Mouse (Mus musculus) heart, embryonic 15.5 days (tissue): ENCODE measurements around the gene Ldlrap1. TPM values are rescaled to one million over a fixed set of nuclear protein-coding genes. Genes with fewer than 3 reads are reported as not detected.

Source experiments
- ATAC-seq: fragments of 200-750 bp; cut with Nextera tagmentation; replicated peaks from 2 replicates; pipeline ENCODE4 v1.8.0; 2017; ENCODE audit warnings: low read depth, moderate TSS enrichment; ENCODE audit not compliant: insufficient number of reproducible peaks, insufficient read depth, low FRiP score
- H3K27ac ChIP-seq: fragments of 300-500 bp; sonication (generic); 2 replicates; pipeline ENCODE4 v1.5.1; 2015; ENCODE audit warnings: mild to moderate bottlenecking, inconsistent platforms
- H3K27me3 ChIP-seq: fragments of 300-500 bp; sonication (generic); 2 replicates; pipeline ENCODE4 v1.6.1; 2015; ENCODE audit warnings: inconsistent platforms
- H3K36me3 ChIP-seq: fragments of 300-500 bp; sonication (generic); 2 replicates; pipeline ENCODE4 v1.6.1; 2015; ENCODE audit warnings: mild to moderate bottlenecking, inconsistent platforms
- H3K4me1 ChIP-seq: fragments of 300-500 bp; sonication (generic); replicated peaks from 2 replicates; pipeline ENCODE4 v1.6.1; 2015; ENCODE audit warnings: inconsistent platforms
- H3K4me2 ChIP-seq: fragments of 300-500 bp; sonication (generic); 2 replicates; pipeline ENCODE4 v1.6.1; 2015; ENCODE audit warnings: inconsistent platforms, mild to moderate bottlenecking, moderate library complexity
- H3K4me3 ChIP-seq: fragments of 300-500 bp; sonication (generic); 2 replicates; pipeline ENCODE4 v1.5.1; 2015; ENCODE audit warnings: mild to moderate bottlenecking, inconsistent platforms
- H3K9ac ChIP-seq: fragments of 300-500 bp; sonication (generic); 2 replicates; pipeline ENCODE4 v1.6.1; 2015; ENCODE audit warnings: mild to moderate bottlenecking, inconsistent platforms
- H3K9me3 ChIP-seq: fragments of 300-500 bp; sonication (generic); replicated peaks from 2 replicates; pipeline ENCODE4 v1.6.1; 2016; ENCODE audit warnings: inconsistent platforms
- WGBS: fragments of 180-500 bp; shearing (Covaris S2); methylation state at CpG from one replicate; pipeline ENCODE4 v1.1.7; 2015; ENCODE audit warnings: mixed read lengths; 5-methylcytosine and 5-hydroxymethylcytosine counted together
- polyA plus RNA-seq: library from polyadenylated mRNA; unstranded; fragments of >200 nt; fragmentation: Nextera tagmentation; extraction: Ambion mirVana; gene quantifications from 2 replicates; pipeline ENCODE4 v1.2.1, GENCODE M21; 2015

Ldlrap1 gene
- polyA plus RNA-seq, 1 experiment from 2014 or later: 11.6 TPM

- WGBS: 10% methylated on average over 12 of the region's 13 CpGs
- Histone ChIP-seq H3K9me3 (no peaks in the 10 kb centered on the region), H3K36me3 (no peaks in the 10 kb centered on the region), H3K9ac (no peak overlapping the region), H3K4me2 (peak overlapping the region; percentile 19; the same call in 1 of the 2 replicates), H3K27ac (peak overlapping the region; percentile 39; the same call in 1 of the 2 replicates), H3K4me1 (peaks cover 31% of the 10 kb centered on the region), H3K4me3 (no peak overlapping the region), H3K27me3 (no peaks in the 10 kb centered on the region)
- ATAC-seq: peak; percentile 77
These were observed 33.7 kb downstream of the Ldlrap1 start for GRCm38 (mm10) chr4:134734038-134734628.

GRCm38 (mm10) chr4:134733371-134733770 is 34.5 kb downstream of the Ldlrap1 start:
- H3K4me2 ChIP-seq: no peak overlapping the region
- ATAC-seq: no peak
- no peaks in the 10 kb centered on the region for H3K9me3 ChIP-seq
- peaks cover 31% of the 10 kb centered on the region for H3K4me1 ChIP-seq
- no peak overlapping the region for H3K27ac ChIP-seq
- H3K9ac ChIP-seq: no peak overlapping the region
- no peaks in the 10 kb centered on the region; the same call in 1 of the 2 replicates for H3K27me3 ChIP-seq
- H3K36me3 ChIP-seq: no peaks in the 10 kb centered on the region
- 68% methylated on average over 9 of the region's 9 CpGs for WGBS
- no peak overlapping the region for H3K4me3 ChIP-seq

GRCm38 (mm10) chr4:134730106-134730505 is 37.7 kb downstream of the Ldlrap1 start:
- no peaks in the 10 kb centered on the region for H3K36me3 ChIP-seq
- H3K27me3 ChIP-seq: no peaks in the 10 kb centered on the region; the same call in 1 of the 2 replicates
- ATAC-seq: 0 out of 2 replicates have a peak, but pooled peaks have one; percentile 37
- H3K9me3 ChIP-seq: no peaks in the 10 kb centered on the region
- no peak overlapping the region for H3K27ac ChIP-seq
- peaks cover 34% of the 10 kb centered on the region for H3K4me1 ChIP-seq
- 1% methylated on average over 8 of the region's 8 CpGs for WGBS
- no peak overlapping the region for H3K9ac ChIP-seq
- no peak overlapping the region for H3K4me3 ChIP-seq
- no peak overlapping the region; the same call in 1 of the 2 replicates for H3K4me2 ChIP-seq

GRCm38 (mm10) chr4:134725735-134726345 is 42.0 kb downstream of the Ldlrap1 start:
- Histone ChIP-seq H3K27ac (no peak overlapping the region), H3K9ac (no peak overlapping the region), H3K27me3 (no peaks in the 10 kb centered on the region; the same call in 1 of the 2 replicates), H3K4me3 (no peak overlapping the region), H3K4me2 (no peak overlapping the region), H3K36me3 (no peaks in the 10 kb centered on the region), H3K9me3 (no peaks in the 10 kb centered on the region), H3K4me1 (peaks cover 19% of the 10 kb centered on the region)
- WGBS: 64% methylated on average over 13 of the region's 13 CpGs
- ATAC-seq: no peak

- 45% methylated on average over 4 of the region's 4 CpGs for WGBS
- H3K27me3 ChIP-seq: no peaks in the 10 kb centered on the region; the same call in 1 of the 2 replicates
- H3K4me3 ChIP-seq: no peak overlapping the region
- peaks cover 11% of the 10 kb centered on the region for H3K4me1 ChIP-seq
- H3K4me2 ChIP-seq: no peak overlapping the region
- H3K9me3 ChIP-seq: no peaks in the 10 kb centered on the region
- H3K9ac ChIP-seq: no peak overlapping the region
- no peak for ATAC-seq
- H3K27ac ChIP-seq: no peak overlapping the region
- no peaks in the 10 kb centered on the region for H3K36me3 ChIP-seq
These were observed 42.9 kb downstream of the Ldlrap1 start for GRCm38 (mm10) chr4:134724974-134725373.

GRCm38 (mm10) chr4:134723251-134723650 is 44.6 kb downstream of the Ldlrap1 start:
- no peak overlapping the region for H3K9ac ChIP-seq
- no peaks in the 10 kb centered on the region for H3K9me3 ChIP-seq
- H3K4me1 ChIP-seq: peaks cover 7% of the 10 kb centered on the region
- no peak overlapping the region for H3K4me2 ChIP-seq
- 65% methylated on average over 3 of the region's 3 CpGs for WGBS
- no peak overlapping the region for H3K27ac ChIP-seq
- ATAC-seq: no peak
- H3K36me3 ChIP-seq: no peaks in the 10 kb centered on the region
- no peak overlapping the region for H3K4me3 ChIP-seq
- no peaks in the 10 kb centered on the region for H3K27me3 ChIP-seq

- H3K4me1 ChIP-seq: peaks cover 7% of the 10 kb centered on the region
- no peak overlapping the region for H3K4me3 ChIP-seq
- no peaks in the 10 kb centered on the region for H3K27me3 ChIP-seq
- 78% methylated on average over 6 of the region's 6 CpGs for WGBS
- H3K27ac ChIP-seq: no peak overlapping the region
- H3K4me2 ChIP-seq: no peak overlapping the region
- ATAC-seq: no peak
- H3K36me3 ChIP-seq: no peaks in the 10 kb centered on the region
- no peak overlapping the region for H3K9ac ChIP-seq
- H3K9me3 ChIP-seq: no peaks in the 10 kb centered on the region
These were observed 46.7 kb downstream of the Ldlrap1 start for GRCm38 (mm10) chr4:134721076-134721475.

- Histone ChIP-seq H3K36me3 (no peaks in the 10 kb centered on the region), H3K4me3 (no peak overlapping the region), H3K4me2 (no peak overlapping the region), H3K9me3 (no peaks in the 10 kb centered on the region), H3K27me3 (no peaks in the 10 kb centered on the region), H3K27ac (no peak overlapping the region), H3K4me1 (peaks cover 7% of the 10 kb centered on the region), H3K9ac (no peak overlapping the region)
- no peak for ATAC-seq
- 57% methylated on average over 3 of the region's 3 CpGs for WGBS
These were observed 47.5 kb downstream of the Ldlrap1 start for GRCm38 (mm10) chr4:134720371-134720770.

- Histone ChIP-seq H3K27ac (no peak overlapping the region), H3K9me3 (no peaks in the 10 kb centered on the region), H3K36me3 (no peaks in the 10 kb centered on the region), H3K4me2 (no peak overlapping the region), H3K9ac (no peak overlapping the region), H3K27me3 (no peaks in the 10 kb centered on the region), H3K4me1 (no peaks in the 10 kb centered on the region), H3K4me3 (no peak overlapping the region)
- WGBS: 41% methylated on average over 8 of the region's 8 CpGs
- ATAC-seq: no peak
These were observed 48.3 kb downstream of the Ldlrap1 start for GRCm38 (mm10) chr4:134719489-134719888.

GRCm38 (mm10) chr4:134713937-134714336 is 53.9 kb downstream of the Ldlrap1 start:
- peak overlapping the region; percentile 16; the same call in 1 of the 2 replicates for H3K9ac ChIP-seq
- peak; percentile 81 for ATAC-seq
- H3K4me2 ChIP-seq: peak overlapping the region; percentile 25; the same call in 1 of the 2 replicates
- H3K27ac ChIP-seq: no peak overlapping the region
- WGBS: 3% methylated on average over 8 of the region's 8 CpGs
- no peaks in the 10 kb centered on the region for H3K27me3 ChIP-seq
- H3K4me1 ChIP-seq: peaks cover 5% of the 10 kb centered on the region
- H3K36me3 ChIP-seq: no peaks in the 10 kb centered on the region
- no peaks in the 10 kb centered on the region for H3K9me3 ChIP-seq
- H3K4me3 ChIP-seq: no peak overlapping the region

- H3K9me3 ChIP-seq: no peaks in the 10 kb centered on the region
- no peak overlapping the region for H3K9ac ChIP-seq
- no peaks in the 10 kb centered on the region for H3K36me3 ChIP-seq
- no peaks in the 10 kb centered on the region for H3K27me3 ChIP-seq
- H3K4me3 ChIP-seq: no peak overlapping the region
- ATAC-seq: no peak
- peak overlapping the region; percentile 99; the same call in 1 of the 2 replicates for H3K4me2 ChIP-seq
- no peak overlapping the region for H3K27ac ChIP-seq
- H3K4me1 ChIP-seq: peaks cover 32% of the 10 kb centered on the region
- 64% methylated on average over 5 of the region's 5 CpGs for WGBS
These were observed 62.5 kb downstream of the Ldlrap1 start for GRCm38 (mm10) chr4:134705311-134705710.
